Mouse (Mus musculus) lung, postnatal 10 days (tissue): Measurements from ENCODE around the gene A730046J19Rik.

ENCODE experiments used
- DNase-seq: peaks from one replicate; pipeline ENCODE4 v3.0.0; 2021

The A730046J19Rik gene

DNA sequence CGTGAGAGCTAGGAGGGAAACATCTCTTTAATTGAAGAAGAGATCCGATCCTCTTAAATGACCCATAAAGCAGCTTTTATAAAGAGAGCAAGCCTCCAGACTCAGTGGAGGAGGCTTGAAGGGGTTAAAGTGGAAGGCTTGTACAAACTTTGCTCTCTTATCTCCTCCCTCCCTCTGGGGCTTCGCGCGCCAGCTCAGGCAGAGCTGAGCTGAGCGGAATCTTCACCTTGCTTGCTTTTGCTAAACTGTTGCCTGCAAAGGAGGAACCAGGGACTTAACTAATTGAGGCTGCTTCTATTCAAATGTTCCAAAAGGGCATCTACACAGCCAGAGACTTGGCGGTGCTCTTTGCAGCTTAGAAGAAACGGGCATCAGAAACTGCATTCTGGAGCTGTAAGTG, at the start of gene A730046J19Rik:
Gene A730046J19Rik, plus strand, starts transcription at position 173 of the 400 bp plus-strand sequence.
- DNase-seq, result no peak

DNA sequence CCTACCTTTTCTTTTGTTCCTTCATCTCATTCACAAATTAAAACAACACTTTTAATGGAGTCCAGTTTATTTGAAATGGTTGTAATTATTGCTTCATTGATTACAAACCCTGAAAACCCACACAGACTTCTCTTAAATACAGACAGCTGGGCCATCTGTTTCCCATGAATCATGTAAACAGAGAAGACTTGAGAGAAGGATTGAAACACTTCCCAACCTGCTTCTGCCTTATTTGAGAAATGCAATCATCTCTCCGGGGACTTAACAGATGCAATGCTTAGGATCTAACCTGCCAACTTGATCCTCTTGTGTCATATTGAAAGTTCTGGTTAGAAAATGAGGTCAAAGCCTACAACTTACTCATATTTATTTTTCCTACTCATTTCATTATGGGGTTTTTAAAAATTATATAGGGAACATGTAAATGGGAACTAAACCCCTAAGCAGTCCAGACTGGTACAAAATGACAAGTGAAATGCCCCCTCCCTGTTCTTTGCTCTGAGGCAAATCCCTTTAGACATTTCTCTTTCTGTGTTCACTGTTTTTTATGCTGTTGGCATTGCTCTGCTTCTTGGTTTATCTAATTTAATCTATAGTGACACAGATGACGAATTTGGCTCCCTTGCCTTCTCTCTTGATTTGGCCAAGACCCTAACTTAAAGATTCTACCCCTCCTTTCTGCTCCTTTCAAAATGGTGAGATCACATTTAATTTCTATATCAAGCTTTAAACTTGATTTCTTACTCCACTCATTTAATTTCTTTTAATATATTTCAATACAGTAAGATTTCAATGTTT, 48.7 kb upstream of the A730046J19Rik start:
- no peak for DNase-seq

DNA sequence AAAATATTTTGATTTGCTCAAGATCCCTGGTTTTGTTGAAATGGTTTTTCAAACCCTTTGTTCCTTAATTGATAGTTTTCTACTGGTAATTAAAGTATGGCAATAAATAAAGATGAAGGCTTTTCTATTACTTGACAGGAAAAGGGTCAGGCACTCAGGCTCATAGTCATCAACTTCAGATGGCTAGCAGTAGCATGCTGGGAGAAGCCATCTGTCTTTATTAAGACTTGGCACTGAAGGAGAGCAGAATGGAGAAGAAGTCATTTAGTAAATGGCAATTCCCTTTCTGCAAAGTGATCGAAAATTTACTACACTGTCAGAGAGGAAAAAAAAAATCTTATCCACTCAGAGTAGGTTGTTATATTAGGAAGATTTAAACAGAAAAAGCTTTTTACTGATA, 17.2 kb upstream of the A730046J19Rik start:
- DNase-seq, result no peak

DNA sequence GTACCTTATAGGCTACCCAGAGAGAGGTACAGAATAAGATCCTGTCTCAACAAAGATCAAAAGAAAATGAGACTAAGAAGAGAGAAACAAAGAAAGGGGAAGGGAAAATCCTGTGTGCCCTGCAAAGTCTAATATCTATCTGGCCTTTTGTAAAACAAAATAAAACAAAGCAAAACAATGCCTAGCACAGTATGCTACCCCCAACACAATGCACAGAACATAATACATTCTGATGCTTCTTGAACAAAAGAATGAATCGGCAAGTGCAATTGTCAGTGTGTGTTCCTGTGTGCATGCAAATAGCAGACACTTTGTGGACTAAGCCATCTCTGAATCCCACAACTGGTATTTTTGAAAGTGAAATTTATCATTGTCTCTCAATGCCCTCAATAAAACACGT, 3.5 kb upstream of the A730046J19Rik start:
- no peak for DNase-seq

DNA sequence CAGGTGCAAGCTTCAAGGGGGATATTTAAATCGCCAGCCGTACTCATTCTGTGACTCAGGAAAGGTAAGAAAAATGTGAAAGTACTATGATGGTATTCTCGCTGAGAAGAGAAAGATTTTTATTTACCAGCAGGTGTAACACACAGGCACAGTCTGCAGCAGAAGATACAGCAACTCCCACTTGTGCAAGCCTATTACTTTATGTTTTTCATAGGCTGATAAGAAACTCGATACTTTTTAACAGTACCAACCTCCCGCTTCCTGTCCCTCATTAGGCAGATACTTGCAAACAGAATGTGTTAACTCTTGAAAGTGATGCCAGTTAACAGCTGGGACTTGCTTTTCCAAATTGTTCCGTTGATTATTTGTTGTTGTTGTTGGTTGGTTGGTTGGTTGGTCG, 616 bp downstream of the A730046J19Rik start:
- DNase-seq, result no peak

DNA sequence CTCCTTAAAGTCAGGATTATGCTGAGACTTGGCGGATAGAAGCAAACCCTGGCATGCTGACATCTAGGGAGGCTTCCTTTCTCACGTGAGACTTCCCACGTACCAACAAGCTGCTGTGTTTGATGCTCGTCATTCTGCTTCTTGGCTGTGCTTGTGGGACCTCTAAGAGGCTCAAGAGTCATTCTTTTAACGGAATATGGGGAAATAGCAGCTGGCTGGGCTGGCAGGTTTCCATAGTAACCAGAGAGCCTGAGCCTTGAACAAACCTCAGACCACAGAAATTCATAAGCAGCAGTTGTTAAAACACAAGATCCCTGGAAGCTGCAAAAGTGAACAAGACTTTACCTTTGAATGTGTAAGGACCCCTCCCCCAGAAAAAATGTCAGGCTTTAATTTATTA, 9.4 kb downstream of the A730046J19Rik start:
- no peak for DNase-seq
